Mouse (Mus musculus): ENCODE data around the gene Gatd1. TPM values are rescaled to one million over a fixed set of nuclear protein-coding genes. Genes with fewer than 3 reads are reported as not detected.

Gatd1 gene
- polyA plus RNA-seq, 1 experiment from 2014 or later: 51.4 TPM

- no peaks in the 10 kb centered on the region for H3K9me3 ChIP-seq
- no peak overlapping the region for H3K27ac ChIP-seq (replicated peaks)
- H3K4me2 ChIP-seq: peak overlapping the region; percentile 95
- ATAC-seq (ENCODE audit: low read depth): no peak
- H3K36me3 ChIP-seq: peaks cover 40% of the 10 kb centered on the region
- 86% methylated on average over 6 of the region's 6 CpGs for WGBS
- H3K4me3 ChIP-seq: peak overlapping the region; percentile 64; the same call in 1 of the 2 replicates
- H3K27me3 ChIP-seq: no peaks in the 10 kb centered on the region
- H3K4me1 ChIP-seq (replicated peaks): peaks cover 77% of the 10 kb centered on the region
- H3K9ac ChIP-seq: peak overlapping the region; percentile 86
Observed at GRCm38 (mm10) chr7:141432741-141433516, 19.0 kb upstream of the Gatd1 start.

- no peak for ATAC-seq (ENCODE audit: low read depth)
- WGBS: 86% methylated on average over 8 of the region's 8 CpGs
- no peak overlapping the region for H3K27ac ChIP-seq (replicated peaks)
- H3K4me2 ChIP-seq: no peak overlapping the region
- no peak overlapping the region for H3K4me3 ChIP-seq
- H3K9me3 ChIP-seq: no peaks in the 10 kb centered on the region
- H3K27me3 ChIP-seq: no peaks in the 10 kb centered on the region
- H3K4me1 ChIP-seq (replicated peaks): peaks cover 73% of the 10 kb centered on the region
- peaks cover 45% of the 10 kb centered on the region for H3K36me3 ChIP-seq
- H3K9ac ChIP-seq: 0 out of 2 replicates have a peak overlapping the region, but pooled peaks have one; percentile 86
Observed at GRCm38 (mm10) chr7:141432186-141432611, 18.3 kb upstream of the Gatd1 start.

- Histone ChIP-seq H3K9me3 (no peaks in the 10 kb centered on the region), H3K9ac (no peak overlapping the region), H3K4me1 (replicated peaks) (peaks cover 67% of the 10 kb centered on the region), H3K4me2 (no peak overlapping the region), H3K36me3 (peaks cover 51% of the 10 kb centered on the region), H3K27ac (replicated peaks) (no peak overlapping the region), H3K27me3 (no peaks in the 10 kb centered on the region), H3K4me3 (no peak overlapping the region)
- 94% methylated on average over 19 of the region's 19 CpGs for WGBS
- ATAC-seq (ENCODE audit: low read depth): no peak
Observed at GRCm38 (mm10) chr7:141431434-141432185, 17.7 kb upstream of the Gatd1 start.

GRCm38 (mm10) chr7:141430585-141431240 lies 16.8 kb upstream of the Gatd1 start:
- Histone ChIP-seq H3K27ac (replicated peaks) (no peak overlapping the region), H3K4me3 (no peak overlapping the region), H3K4me2 (no peak overlapping the region), H3K4me1 (replicated peaks) (peaks cover 58% of the 10 kb centered on the region), H3K9ac (no peak overlapping the region), H3K9me3 (no peaks in the 10 kb centered on the region), H3K27me3 (no peaks in the 10 kb centered on the region), H3K36me3 (peaks cover 55% of the 10 kb centered on the region)
- WGBS: 94% methylated on average over 9 of the region's 9 CpGs
- no peak for ATAC-seq (ENCODE audit: low read depth)

GRCm38 (mm10) chr7:141429840-141430584 lies 16.1 kb upstream of the Gatd1 start:
- H3K36me3 ChIP-seq: peaks cover 55% of the 10 kb centered on the region
- no peak overlapping the region for H3K4me3 ChIP-seq
- peak overlapping the region; percentile 88 for H3K4me2 ChIP-seq
- peaks cover 51% of the 10 kb centered on the region for H3K4me1 ChIP-seq (replicated peaks)
- H3K9ac ChIP-seq: peak overlapping the region; percentile 87; the same call in 1 of the 2 replicates
- no peaks in the 10 kb centered on the region for H3K9me3 ChIP-seq
- H3K27ac ChIP-seq (replicated peaks): peak overlapping the region; percentile 87
- 58% methylated on average over 9 of the region's 9 CpGs for WGBS
- ATAC-seq (ENCODE audit: low read depth): peak; percentile 44; the same call in 1 of the 2 replicates
- no peaks in the 10 kb centered on the region for H3K27me3 ChIP-seq

GRCm38 (mm10) chr7:141429310-141429709 lies 15.4 kb upstream of the Gatd1 start, which contains the start of gene Cend1:
Cend1 (minus strand) TSS chr7:141429491.
- peak; percentile 86 for ATAC-seq (ENCODE audit: low read depth)

GRCm38 (mm10) chr7:141428701-141429100 lies 14.8 kb upstream of the Gatd1 start:
- no peaks in the 10 kb centered on the region for H3K9me3 ChIP-seq
- peaks cover 52% of the 10 kb centered on the region for H3K36me3 ChIP-seq
- WGBS: 47% methylated on average over 5 of the region's 5 CpGs
- H3K9ac ChIP-seq: peak overlapping the region; percentile 87
- peak overlapping the region; percentile 62 for H3K4me3 ChIP-seq
- 0 out of 2 replicates have a peak, but pooled peaks have one; percentile 5 for ATAC-seq (ENCODE audit: low read depth)
- peak overlapping the region; percentile 88 for H3K4me2 ChIP-seq
- H3K27me3 ChIP-seq: no peaks in the 10 kb centered on the region
- H3K27ac ChIP-seq (replicated peaks): peak overlapping the region; percentile 87
- peaks cover 38% of the 10 kb centered on the region for H3K4me1 ChIP-seq (replicated peaks)

More at GRCm38 (mm10) chr7:141429310-141429709, 15.4 kb upstream of the Gatd1 start, which contains the start of gene Cend1:
- peaks cover 44% of the 10 kb centered on the region for H3K4me1 ChIP-seq (replicated peaks)
- H3K4me3 ChIP-seq: peak within 1 kb of the TSS; percentile 62
- peak within 1 kb of the TSS; percentile 88 for H3K4me2 ChIP-seq
- H3K36me3 ChIP-seq: peaks cover 55% of the 10 kb centered on the region
- no peaks in the 10 kb centered on the region for H3K9me3 ChIP-seq
- WGBS: 3% methylated on average over 19 of the region's 19 CpGs
- H3K27me3 ChIP-seq: no peaks in the 10 kb centered on the region
- H3K9ac ChIP-seq: peak within 1 kb of the TSS; percentile 87
- H3K27ac ChIP-seq (replicated peaks): peak within 1 kb of the TSS; percentile 87

GRCm38 (mm10) chr7:141426948-141427730 lies 13.2 kb upstream of the Gatd1 start:
- no peak overlapping the region for H3K4me3 ChIP-seq
- WGBS: 86% methylated on average over 12 of the region's 12 CpGs
- no peak overlapping the region for H3K27ac ChIP-seq (replicated peaks)
- peaks cover 24% of the 10 kb centered on the region for H3K4me1 ChIP-seq (replicated peaks)
- no peaks in the 10 kb centered on the region for H3K9me3 ChIP-seq
- no peak for ATAC-seq (ENCODE audit: low read depth)
- H3K27me3 ChIP-seq: no peaks in the 10 kb centered on the region
- no peak overlapping the region for H3K4me2 ChIP-seq
- peaks cover 37% of the 10 kb centered on the region for H3K36me3 ChIP-seq
- H3K9ac ChIP-seq: no peak overlapping the region

- Histone ChIP-seq H3K27ac (replicated peaks) (no peak overlapping the region), H3K36me3 (peaks cover 15% of the 10 kb centered on the region), H3K4me1 (replicated peaks) (peaks cover 10% of the 10 kb centered on the region), H3K4me2 (no peak overlapping the region), H3K9me3 (no peaks in the 10 kb centered on the region), H3K9ac (no peak overlapping the region), H3K4me3 (no peak overlapping the region), H3K27me3 (no peaks in the 10 kb centered on the region)
- ATAC-seq (ENCODE audit: low read depth): no peak
- WGBS: 78% methylated on average over 4 of the region's 4 CpGs
Observed at GRCm38 (mm10) chr7:141423811-141424210, 9.9 kb upstream of the Gatd1 start.

GRCm38 (mm10) chr7:141420030-141420702 lies 6.2 kb upstream of the Gatd1 start:
- Histone ChIP-seq H3K4me1 (replicated peaks) (no peaks in the 10 kb centered on the region), H3K27me3 (no peaks in the 10 kb centered on the region), H3K4me2 (no peak overlapping the region), H3K9ac (no peak overlapping the region), H3K9me3 (no peaks in the 10 kb centered on the region), H3K27ac (replicated peaks) (no peak overlapping the region), H3K4me3 (no peak overlapping the region), H3K36me3 (no peaks in the 10 kb centered on the region)
- ATAC-seq (ENCODE audit: low read depth): no peak
- 87% methylated on average over 9 of the region's 9 CpGs for WGBS
